Mouse (Mus musculus) megakaryocyte, adult 5-6 weeks (primary cell): ENCODE measurements around the gene Eri3. TPM values are rescaled to one million over a fixed set of nuclear protein-coding genes. Genes with fewer than 3 reads are reported as not detected.

Source experiments
- ATAC-seq: 2 replicates; pipeline ENCODE4 v1.8.0; 2016; ENCODE audit warnings: mild to moderate bottlenecking, inconsistent platforms; ENCODE audit not compliant: poor library complexity, severe bottlenecking
- total RNA-seq, 2 experiments: library from RNA; stranded (forward) in 1 of 2; stranded (reverse) in 1 of 2; fragments of 153-499, 151-499 nt in 1 of 2; fragments of 221-1000, 200-1000 nt in 1 of 2; gene quantifications; 2 replicates each; pipeline versions ENCODE4 v1.2.3 to v1.2.4; 2015 to 2017

The Eri3 gene
- total RNA-seq (2015) = 36.8 and 39.7 TPM in 2 replicates
- 12.9 and 13.3 TPM in 2 replicates for total RNA-seq (2017)

- peak; percentile 98 for ATAC-seq
Measured at GRCm38 (mm10) chr4:117550140-117550851, at the start of gene Eri3. Gene Eri3, plus strand, starts transcription at chr4:117550365.

DNA sequence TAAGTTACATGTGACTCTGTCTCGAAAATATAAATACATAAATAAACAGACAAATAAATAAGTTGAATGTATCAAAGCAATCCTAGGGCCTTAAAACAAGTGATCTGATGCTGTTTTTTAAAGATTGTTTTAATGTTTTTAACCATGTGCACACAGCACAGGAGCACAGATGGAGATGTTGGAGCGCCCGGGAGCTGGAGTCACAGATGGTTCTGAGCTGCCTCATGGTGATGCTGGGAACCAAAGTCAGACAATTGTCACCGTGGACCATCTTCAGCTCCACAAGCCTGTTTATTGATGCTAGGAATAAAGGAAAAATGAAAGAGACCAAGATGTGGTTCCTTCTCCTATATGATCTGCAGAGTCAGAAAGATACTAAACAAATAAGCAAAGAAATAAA lies 31.9 kb upstream of the Eri3 start:
- no peak for ATAC-seq

DNA sequence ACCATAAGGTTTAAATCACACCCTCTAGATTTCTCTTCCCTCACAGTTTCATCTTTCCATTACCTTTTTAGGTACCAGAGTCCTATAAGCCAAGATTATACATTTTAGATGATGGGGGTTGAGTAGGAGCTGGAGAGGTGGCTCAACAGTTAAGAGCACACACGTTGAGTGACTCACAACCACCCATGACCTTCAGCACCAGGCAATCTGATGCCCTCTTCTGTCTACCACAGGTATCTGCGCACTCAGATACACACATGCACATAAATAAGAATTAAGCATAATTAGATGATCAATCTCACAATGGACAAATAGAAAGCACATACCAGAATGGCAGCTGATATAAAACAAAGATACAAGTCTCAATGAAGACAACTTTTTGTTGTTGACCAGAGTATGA lies 28.8 kb upstream of the Eri3 start:
- 0 out of 2 replicates have a peak, but pooled peaks have one; percentile 30 for ATAC-seq

GRCm38 (mm10) chr4:117525990-117526389 lies 24.2 kb upstream of the Eri3 start:
- no peak for ATAC-seq

DNA sequence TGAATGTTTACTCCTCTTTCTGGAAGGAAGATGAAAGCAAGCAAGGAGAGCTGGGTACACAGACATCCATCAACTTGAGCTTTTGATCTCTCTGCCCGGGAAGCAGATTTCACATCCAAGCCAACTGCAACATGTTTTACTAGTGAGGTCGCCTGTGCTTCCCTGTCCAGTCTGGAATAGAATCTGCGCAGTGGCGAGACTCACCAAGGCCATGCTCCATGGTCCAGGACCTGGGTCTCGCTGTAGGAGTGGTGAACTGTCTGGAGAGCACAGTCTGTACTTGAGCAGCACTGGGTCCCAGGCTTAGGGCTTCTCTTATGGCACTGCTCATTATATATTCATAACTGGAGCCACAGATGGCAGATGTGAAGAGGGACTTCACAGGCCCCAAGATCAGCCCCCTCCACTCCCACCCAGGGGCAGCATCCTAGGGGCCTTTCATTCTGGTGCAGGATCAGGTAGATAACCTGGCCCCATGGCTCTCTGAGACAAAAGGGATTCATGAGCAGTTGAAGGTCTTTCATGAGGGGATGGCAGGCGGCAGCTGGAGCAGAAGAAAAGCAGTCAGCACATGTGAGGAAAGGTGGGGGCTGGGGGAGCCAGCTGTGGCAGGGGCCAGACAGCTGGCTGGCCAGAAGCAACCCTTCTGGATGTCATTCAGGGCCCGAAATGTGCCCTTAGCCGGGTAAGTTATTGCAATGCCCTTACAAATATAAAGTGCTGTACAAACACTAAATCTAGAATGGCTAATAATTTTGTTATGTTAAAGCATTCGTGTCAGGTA lies 22.9 kb upstream of the Eri3 start:
- ATAC-seq = no peak

DNA sequence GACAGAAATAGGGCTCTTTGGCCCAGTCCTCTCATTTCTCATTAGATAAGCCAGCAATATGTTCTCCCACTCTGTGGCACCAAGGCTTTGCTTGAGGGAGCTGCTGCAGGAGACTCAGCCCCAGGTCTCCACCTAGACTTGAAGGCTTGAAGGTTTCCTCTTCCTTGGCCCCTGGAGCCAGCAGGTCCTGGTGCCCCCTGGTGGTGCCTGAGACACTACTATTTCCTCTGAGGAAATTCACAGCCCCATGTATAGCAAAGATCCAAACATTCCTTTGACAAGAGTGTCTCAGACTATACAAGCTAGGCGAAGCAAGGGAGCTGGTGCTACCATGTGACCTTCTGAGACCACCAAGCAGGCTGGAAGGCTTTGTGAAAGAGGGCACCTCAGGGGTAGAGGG lies 22.2 kb upstream of the Eri3 start:
- ATAC-seq = peak; percentile 80

DNA sequence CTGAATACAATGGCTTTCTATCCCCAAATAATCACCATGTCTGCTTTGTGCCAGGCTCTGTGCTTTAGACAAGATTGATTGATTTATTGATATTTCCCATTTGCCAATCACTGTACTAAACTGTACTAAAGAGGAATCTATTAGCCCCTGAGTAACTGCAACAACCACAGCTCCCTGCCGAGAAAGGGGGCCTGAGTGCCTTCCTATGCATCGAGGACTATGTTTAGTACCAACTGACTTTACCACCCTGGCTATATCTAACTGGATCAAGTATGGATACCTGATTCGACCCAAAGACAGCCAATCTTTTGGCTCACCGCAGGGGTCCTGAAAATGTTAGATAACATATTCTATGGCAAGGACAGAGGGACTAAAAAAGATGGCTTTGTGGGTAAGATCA lies 20.3 kb upstream of the Eri3 start:
- ATAC-seq = no peak

GRCm38 (mm10) chr4:117535496-117536200 lies 14.5 kb upstream of the Eri3 start:
- ATAC-seq = peak; percentile 84

DNA sequence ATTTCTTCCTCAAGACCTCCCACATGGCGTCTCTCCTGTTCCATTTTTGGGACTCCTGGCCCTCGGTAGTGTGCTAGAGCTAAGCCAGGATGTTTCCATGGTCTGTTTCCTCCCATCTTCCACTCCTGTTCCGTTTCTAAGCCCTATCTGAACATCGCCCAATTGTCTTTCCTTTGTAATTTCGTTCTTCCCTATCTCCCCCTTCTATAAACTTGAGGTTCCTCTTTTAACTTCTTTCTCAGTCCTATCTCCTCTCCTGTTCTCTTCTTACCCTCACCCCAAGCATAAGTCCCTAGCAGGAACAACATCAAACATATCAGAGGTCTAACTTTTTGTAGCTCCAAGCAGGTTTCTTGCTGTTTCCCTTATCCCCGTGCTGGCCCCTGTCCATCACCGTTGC lies 13.2 kb upstream of the Eri3 start:
- no peak for ATAC-seq

GRCm38 (mm10) chr4:117539329-117539980 lies 10.7 kb upstream of the Eri3 start:
- ATAC-seq = no peak

DNA sequence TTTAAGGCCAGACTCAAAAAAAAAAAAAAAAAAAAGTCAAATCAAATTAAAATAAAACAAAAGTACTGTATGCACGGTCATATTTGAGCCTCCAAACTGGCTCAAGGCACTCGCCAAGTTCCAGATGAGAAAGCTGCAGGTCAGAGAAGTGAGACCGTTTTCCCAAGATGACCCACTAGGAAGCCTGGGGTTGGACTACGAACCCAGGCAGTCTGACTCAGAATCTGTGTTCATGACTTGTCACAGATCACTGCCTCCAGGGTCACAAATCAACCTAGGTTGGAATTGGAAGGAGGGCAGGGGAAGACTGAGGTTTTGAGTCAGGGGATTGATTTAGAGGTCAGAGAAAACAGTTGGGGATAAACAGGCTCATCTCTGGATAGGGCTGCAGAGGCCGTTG lies 9.6 kb upstream of the Eri3 start:
- no peak for ATAC-seq

GRCm38 (mm10) chr4:117545448-117545847 lies 4.7 kb upstream of the Eri3 start:
- ATAC-seq = peak; percentile 61

GRCm38 (mm10) chr4:117546616-117547015 lies 3.5 kb upstream of the Eri3 start:
- ATAC-seq = no peak

DNA sequence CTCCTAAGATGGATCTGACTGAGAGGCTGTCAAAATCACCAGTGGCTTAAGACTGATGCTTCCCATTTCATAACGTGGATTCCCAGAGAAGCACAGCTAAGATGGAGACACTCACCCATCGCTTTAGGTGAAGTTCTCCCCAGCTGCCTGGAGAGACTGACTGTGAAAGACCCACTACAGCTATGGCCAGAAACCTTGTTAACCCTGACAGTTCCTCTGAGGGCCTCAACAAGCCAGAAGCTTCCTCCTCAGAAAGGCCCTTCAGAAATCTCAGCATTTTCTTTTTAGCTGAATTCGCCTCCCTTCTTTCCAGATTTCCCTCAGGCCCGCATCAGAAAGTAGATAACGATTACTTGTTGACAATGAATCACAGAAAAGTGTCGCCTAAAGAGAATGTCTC lies 589 bp upstream of the Eri3 start:
- ATAC-seq = no peak

DNA sequence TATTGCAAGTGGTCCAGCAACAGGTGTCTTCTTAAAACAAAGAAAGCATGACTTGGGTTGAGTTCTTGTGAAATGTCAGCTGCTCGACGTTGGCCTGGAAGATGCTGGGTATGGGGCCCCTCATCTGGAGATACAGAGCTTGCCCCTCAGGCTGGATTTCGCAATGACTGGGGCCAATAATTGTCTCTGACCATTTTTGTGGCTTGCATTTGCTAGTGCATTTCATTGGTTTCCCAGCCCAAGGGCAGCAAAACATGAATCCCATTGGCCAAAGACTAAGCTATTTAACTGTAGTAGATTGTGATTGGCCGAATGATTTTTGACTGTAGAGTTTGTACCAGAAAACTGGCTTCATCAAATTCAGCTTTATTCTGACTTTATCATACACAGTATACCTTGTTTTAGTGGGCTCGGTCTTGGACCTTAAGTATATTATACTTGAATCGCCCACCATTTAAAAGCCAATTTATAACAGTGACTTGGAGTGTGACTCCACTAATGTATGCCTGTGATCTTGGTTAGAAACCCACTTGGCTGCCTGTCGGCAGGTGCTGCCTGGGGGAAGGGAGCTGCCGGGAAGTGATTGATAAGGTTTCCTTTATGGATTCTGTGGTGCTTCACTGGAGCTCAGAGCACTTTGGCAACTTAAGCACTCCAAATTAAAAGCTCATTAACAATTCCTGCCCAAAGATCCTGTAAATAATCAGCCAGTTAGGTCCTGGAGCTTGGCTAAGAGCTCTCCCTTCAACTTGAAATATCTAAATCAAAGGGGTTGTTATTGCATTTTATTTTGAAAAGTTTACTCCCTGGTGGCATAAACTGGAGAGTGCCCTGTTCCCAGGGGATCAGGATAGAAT lies 1.2 kb downstream of the Eri3 start:
- no peak for ATAC-seq

GRCm38 (mm10) chr4:117555495-117555894 lies 5.3 kb downstream of the Eri3 start:
- ATAC-seq = no peak

DNA sequence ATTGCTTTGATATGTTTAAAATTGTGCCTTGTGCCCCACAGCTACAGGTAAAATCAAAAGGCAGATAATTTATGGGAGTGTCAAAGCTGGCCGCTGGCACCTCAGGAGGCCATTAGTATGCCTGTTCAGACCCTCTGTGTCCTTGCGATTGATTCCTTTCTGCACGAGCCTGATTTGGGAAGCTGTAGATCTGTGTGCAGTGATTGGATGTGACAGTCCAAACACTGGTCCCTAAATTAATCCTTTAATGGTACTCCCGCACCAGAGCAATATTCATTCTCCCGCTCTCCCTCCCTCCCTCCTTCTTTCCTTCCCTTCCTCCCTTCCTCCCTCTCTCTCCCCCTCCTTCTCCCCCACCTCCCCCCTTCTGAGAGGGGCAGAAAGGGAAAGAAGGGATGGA lies 6.2 kb downstream of the Eri3 start:
- no peak for ATAC-seq

- ATAC-seq = no peak
Measured at GRCm38 (mm10) chr4:117557068-117557645, 7.0 kb downstream of the Eri3 start.

GRCm38 (mm10) chr4:117563967-117564366 lies 13.8 kb downstream of the Eri3 start:
- ATAC-seq = no peak

DNA sequence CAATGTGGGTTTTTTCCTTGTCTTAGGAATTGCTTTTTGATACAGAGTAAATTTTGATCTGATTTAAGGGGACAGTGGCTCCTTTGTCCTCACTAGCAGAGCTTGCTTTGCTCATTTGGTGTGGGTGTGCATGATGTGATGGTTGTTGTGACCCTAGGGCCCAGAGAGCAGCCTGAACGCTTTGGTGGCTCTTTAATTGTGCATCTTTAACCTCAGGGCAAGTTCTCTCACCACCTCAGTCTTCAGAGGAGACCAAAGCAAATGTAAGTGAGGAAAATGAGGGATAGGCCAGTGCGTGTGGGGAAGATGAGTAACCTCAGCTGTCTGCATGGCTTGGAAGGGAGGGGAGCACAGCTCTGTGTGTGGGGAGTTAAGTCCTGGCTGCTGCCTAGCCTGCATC lies 18.7 kb downstream of the Eri3 start:
- ATAC-seq = no peak
